Mouse (Mus musculus): ENCODE results near the gene Sort1.

Gene Sort1

DNA sequence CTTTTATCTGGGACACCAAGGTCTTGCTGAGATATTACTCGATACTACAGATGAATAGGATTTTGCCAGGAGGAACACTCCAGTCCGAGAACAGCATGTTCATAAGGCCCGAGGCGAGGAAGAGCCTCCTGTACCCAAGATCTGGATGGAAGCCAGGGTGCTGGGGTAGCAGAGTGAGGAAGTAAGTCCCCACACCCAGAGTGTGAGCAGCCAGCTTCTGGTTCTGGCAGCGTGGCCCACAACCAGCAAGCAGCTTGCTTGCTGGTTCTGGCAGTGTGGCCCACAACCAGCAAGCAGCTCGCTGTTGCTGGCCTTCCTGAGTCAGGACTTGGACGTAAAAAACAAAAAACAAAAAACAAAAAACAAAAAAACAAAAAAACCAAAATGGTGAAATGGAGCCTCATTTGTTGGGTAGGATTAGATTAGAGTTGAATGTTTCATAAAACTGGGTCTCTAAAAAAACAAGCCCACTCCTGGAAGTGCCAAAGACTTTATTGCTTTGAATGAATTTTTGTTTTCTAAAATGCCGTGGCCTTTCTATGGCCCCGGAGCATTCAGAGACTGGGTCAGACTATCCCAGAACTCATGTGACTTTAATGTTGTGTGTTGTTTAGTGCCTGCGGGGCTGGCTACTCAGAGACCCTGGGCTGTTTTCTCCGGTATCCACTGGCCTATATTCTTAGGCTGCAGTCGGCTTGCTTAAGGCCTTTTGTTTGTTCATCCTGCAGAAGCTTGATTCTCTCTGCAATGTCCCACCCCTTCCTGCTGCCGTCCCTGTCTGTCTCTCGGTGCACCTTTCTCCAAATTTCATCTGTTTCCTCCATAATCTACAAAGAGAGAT is 11.7 kb downstream of the Sort1 start:
- no peak for DNase-seq (ENCODE audit: low spot score)

DNA sequence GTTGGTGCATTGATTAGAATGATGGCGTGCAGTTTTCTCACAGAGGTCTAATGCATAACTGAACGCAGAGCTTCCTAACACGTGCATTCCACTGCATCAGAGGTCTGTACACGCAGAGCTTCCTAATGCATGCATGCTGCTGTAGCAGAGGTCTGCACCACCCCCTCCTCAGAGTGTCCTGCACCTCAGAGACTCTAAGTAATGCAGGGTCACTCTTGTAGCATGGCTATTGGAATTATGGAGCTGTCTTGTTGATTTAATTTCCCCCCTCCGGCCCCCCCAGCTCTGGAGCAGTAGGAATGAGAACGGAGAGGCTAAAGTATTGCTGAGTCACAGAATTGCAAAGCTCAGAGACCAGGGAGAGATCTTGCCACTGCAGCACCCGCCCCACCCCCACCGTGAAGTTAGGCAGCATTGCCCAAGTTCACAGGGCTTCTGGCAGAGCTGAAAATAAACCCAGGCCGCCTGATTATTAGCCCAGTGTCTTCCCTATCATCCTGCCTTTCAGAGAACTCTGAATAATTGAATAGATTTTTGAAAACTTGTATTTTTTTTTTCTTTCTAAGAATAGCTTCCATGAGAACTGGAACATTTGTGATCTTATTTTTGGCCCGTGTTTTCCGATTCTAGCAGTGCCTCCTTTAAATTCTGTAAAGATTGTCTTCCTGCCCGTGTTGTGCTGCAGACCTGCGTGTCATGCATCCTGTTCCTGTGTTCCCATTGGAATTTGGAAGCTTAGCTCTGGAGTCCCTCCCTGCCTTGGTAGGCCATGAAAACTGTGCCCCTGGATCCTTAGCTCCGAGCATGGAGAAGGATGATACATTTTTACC is 12.6 kb downstream of the Sort1 start:
- no peak for DNase-seq (ENCODE audit: low spot score)

DNA sequence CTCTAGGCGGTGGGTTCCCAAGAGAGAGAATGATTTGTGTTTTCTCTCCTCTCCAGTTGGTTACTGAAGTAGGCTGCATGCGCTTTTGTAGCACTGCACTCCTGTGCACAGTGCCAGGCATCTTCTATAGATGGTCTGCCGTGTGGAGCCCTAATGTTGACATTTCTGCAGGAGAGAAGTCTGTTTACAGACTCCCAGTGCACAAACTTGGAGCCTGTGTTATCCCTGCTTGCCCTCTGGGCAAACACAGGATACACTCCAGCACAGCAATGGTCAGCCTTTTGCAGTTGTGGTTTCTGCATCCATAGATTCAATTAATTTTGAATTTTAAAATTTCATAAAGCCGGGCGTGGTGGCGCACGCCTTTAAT is 13.2 kb downstream of the Sort1 start:
- no peak for DNase-seq (ENCODE audit: low spot score)

DNA sequence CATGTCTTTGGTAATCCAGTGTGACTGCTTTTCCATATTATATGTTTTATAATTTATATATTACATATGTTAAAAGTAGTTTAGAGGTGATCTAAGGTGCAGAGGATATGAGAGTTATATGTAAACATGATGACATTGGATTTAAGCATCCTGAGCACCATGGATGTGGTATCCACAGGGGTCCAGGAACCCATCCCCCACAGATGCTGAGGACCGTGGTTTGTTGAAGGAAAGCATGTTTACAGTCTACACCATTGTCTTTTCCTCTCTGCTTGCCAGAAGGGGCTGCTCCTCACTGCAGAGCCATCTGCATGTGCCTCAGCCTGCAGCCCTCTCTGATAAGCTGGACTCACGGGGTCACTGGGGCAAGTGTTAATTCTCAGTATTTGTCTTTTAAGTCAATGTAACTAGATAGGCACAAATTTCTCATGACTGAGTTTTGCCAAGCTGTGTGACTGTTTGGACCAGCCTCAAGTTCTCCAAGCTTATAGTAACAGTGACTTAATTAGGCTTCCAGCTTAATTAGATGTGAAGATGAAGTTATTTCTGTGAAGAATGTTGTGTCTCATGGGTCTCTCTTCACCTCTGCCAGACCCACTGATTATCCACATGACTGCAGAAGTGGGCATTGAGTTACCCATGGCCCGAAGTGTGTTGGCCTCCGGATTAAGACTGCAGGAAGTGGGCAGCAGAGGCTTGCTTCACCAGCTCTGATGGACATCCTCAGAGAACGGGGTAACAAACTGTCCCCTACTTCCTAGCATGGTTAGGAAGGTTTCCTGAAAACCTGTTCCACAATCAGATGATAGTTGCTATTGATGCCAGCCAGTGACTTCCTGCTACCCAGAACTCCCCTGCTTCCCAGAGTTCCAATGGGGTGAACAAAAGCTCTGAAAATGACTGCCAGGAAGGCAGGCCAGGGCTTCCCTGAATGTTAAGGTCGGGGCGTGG is 14.0 kb downstream of the Sort1 start:
- DNase-seq (ENCODE audit: low spot score), result no peak

DNA sequence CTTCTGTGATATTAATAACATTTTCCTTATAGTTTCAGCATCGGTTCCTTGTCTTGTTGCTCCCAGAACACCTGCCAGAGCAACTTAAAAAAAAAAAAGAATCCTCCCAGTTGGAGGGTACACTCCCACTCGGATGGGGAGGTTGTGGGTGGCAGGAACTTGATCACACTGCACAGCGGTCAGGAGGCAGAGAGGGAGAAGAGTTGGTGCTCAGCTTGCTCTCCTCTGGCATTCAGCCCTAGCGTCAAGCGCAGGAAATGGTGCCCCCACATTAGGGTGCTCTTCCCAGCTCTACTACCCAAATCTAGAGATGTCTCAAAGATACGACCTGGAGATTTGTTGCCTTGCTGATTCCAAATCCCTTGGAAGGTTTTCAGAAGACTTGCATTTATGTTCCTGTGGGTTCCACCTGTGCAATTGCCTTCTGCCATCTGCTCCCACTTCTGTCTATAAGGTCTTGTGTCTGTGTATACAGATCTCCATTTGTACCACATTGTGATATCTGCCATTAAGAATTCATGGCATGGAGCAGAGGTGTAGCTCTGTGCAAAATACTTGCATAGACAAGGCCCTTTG is 16.7 kb downstream of the Sort1 start:
- DNase-seq (ENCODE audit: low spot score), result no peak

DNA sequence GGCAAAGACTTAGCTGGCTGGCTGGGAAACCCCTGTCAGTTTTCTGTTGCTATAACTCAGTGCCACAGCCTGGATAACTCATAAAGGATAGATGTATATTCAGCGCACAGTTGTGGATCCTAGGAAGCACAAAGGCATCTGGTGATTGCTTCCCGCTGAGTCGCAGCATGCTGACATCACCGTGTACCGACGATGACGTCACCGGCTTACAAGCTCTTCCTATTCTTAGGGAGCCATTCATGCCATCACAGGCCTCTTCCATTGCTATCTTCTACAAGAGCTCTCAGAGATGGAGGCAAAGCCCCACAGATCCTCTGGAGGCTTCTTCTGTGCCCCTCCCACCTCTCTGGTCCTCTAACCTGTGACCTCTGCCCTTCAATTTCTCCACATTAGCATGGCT is 19.8 kb downstream of the Sort1 start:
- no peak for DNase-seq (ENCODE audit: low spot score)

DNA sequence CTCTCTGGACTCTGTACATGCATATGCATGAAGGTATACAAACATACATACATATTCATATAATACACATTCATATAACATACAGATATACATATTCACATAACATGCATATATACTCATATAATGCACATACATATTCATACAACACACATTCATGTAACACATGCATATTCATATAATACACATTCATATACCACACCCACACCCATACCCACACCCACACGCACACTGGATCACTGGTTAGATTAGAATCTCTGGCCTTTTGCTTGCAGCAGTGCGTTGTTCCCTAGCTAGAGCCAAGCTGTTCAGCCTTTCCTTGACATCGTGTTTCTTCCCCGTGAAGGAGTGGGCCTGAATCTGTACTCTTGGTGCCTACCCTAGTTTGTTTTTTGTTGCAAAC is 20.9 kb downstream of the Sort1 start:
- DNase-seq (ENCODE audit: low spot score), result no peak

DNA sequence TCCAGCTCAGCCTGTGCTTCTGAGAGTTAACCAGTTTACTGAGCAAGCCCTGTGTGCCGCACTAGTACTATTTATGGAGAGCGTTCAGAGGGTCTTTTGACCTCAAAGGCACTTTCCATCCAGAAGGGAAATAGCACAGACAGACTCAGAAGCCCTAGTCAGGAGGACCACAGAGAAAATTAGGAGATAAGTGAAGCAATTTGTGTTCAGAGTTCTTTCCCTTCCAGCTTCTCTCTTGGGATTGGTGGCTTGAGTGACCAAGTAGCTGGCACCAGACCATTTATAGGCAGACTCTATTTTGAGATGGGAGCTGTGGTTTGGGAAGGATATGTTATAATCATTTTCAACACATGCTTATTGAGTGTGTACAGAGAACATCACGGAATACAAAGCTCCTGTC is 22.5 kb downstream of the Sort1 start:
- DNase-seq (ENCODE audit: low spot score), result no peak

DNA sequence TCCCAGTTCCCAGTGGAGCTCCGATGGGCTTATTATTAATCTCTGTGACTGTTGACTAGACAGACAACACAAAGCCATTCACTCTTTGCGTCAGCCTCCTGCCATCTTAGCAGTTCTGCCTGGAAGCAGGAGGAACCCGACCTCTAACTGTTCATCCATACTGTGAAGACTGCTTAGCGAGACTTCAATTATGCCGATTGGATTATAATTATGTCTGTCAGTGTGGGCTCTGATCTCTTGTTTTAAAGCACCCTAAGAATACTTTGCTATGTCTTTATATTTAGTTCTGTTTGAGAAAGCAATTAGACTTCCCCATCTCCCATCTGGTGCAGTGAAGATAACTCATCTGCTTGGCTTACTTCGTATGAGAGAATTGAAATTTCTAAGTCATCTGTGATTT is 23.6 kb downstream of the Sort1 start:
- DNase-seq (ENCODE audit: low spot score), result no peak

DNA sequence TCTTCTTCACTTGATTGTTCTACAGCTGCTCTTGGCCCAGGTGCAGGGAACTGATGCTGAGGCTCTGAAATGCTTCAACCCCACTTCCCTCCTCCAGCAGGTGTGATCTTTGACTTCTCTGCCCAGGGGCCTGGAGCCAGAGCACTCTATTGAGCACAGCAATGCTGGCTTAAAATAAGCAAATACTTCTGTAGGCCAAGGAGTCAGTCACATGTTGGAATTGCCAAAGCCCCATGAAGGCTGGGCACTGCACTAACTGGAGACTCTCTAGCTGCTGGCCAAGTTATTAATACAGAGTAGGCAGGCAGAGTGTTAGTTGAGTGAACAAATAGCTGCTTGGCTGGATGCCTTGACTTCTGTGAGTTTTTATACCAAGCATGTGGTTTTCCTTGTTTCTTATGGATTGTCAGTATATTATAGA is 27.0 kb downstream of the Sort1 start:
- DNase-seq (ENCODE audit: low spot score), result no peak

DNA sequence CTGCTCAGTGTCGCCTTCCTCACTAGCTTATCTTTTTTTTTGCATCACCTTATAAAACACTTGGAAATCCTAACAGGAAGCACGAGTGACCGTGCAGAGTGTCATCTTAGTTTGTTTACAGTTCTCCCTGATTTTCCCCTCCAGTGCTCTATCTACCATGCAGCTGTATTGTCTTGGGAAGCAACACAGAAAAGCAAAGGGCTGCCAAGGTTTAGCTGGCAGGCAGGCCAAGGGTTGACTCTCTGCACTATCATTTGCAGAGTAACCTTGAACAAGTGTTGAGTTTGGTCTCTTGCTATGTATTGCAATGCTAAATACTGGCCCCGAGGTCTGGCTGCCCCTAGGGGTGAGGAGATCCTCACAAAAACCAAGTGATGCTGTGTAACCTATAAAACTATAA is 27.8 kb downstream of the Sort1 start:
- DNase-seq (ENCODE audit: low spot score), result no peak

DNA sequence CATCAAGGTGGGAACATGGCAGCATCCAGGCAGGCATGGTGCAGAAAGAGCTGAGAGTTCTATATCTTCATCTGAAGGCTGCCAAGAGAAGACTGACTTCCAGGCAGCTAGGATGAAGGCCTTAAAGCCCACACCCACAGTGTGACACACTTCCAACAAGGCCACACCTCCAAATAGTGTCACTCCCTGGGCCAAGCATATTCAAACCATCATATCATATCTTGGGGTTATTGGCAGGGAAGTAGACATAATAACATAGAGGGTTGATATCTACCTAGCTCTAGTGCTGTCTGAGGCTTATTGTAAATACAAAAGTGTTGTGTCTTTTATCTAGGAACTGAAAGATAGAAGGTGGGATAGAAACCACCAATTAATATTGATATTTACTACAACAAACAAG is 28.5 kb downstream of the Sort1 start:
- DNase-seq (ENCODE audit: low spot score), result no peak

DNA sequence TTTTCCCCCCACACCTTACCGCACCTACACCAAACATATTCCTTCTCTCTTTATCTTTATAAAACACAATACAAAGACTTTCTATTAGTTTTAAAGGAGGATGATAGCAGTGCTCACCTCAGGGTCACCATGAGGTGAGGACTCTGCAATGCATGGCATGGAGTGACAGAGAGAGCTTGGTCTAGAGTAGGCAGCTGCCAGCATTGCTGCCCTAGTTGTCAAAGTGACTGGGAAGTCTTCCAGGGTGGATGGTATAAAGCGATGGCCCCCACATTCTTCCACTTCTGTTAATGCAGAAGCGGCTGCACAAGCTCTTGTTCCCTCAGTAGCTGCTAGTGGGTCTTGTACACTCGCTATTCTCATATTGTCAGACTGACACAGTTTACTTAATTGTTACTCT is 29.3 kb downstream of the Sort1 start:
- DNase-seq (ENCODE audit: low spot score), result no peak

DNA sequence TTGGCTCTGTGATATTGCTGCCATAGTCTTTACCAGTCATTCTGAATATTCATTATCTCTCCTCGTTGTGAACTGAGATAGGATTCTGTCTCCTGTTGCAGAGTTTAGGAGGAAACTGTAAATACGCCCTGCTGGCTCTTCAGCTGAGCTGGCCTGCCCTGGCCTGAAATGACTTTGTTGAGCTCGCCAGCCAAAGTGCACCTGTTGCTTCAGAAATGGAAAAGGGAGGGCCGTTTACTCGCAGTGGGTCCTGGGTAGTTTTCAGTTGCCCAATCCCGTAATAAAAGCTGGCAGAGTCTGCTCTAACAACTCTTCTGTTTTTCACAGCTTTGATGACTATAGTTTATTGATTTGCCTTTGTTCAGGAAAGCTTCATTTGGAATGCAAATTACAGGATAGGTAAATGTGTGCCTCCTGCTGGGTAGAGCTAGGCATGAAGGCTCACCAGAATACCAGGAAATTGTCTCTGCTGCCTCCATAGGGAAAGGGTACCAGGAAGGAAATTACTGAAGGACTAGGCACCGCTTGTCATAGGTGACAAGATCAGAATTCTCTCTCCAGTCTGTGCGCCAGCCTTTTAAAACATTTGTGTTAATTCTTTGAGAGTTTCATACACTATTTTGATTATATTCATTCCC is 30.3 kb downstream of the Sort1 start:
- DNase-seq (ENCODE audit: low spot score), result no peak

DNA sequence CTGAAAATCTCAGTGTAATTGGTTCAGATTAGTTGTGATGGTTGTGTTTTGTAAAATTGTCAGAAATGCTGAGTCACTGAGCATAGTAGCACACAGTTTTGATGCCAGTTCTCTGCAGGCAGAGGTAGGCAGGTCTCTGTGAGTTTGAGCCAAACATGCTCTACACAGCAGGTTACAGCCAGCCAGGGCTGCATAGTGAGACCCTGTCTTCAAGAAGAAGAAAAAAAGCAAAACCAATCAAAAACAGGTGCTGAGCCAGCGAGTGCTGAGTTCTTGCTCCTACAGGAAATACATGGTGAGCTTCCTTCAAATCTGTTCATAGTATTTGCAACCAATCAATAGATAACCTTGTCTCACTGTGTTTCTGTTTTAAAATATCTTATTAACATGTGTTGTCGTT is 34.6 kb downstream of the Sort1 start:
- no peak for DNase-seq (ENCODE audit: low spot score)

DNA sequence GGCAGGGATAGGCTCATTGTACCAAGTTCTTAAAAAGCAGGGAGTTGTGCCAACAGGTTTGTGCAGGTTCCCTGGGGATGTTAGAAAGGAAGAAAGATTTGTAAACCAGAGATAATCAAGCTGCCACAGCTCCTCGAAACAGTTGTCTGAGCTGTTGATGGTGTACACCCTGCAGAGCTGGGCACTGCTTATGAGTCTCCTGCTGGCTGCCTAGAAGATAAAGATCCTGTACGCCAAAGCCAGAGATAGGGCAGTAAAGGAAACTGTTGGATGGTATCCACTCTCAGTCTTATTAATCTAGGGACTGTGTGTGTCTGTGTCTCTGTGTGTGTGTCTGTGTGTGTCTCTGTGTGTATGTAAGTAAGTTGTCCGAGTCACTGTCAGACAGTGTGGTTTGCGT is 37.8 kb downstream of the Sort1 start:
- no peak for DNase-seq (ENCODE audit: low spot score)

DNA sequence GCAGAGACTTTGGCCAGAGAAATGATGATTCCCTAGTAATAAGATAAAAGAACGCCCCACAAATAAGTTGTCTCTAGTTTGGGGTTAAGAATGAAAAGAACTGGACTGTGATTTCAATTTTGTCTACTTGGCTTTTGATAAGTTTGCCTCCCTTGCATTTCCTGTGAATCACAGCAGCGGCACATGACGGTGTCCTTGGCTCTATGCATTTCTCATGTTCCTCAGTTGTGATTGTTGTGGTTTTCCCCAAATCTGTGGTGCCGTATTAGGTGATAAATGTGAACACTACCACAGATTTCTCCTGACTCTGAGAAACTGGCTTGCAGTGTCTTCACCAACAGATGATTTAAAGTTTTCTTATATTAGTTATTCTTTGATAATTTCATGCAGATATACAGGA is 38.3 kb downstream of the Sort1 start:
- DNase-seq (ENCODE audit: low spot score), result no peak

DNA sequence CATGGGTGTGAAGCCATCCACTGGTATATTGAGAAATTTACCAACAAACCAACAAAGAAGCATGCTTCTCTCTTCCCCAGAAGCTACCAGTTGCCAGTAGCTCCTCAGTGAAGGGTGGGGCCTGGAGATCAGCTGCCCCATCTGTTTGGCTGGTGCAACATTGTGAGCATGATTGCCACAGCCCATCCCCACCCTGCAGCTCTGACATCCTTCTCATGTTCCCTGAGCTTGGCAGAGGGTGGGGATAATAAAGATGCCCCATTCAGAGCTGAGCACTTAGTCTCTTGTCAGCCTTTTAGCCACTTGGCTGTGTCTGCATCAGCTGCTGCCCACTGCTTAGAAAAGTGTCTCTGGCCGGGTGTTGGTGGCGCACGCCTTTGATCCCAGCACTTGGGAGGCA is 39.1 kb downstream of the Sort1 start:
- DNase-seq (ENCODE audit: low spot score), result no peak

DNA sequence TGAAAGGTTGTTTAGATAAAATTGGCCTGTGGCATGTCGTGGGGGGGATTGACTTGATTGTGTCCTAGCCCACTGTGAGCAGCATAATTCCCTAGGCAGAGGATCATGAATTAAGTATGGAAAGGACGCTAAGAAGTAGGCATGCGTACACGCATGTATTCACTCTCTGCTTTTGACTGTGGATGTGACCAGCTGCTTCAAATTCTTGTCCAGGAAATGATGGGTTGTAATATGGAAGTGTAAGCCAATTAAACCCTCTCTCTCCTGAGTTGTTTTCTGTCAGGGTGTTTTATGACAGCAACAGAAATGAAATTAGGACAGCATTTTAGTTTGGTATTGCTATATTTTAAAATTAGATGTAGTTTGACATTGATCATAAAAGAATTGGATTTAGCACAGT is 41.0 kb downstream of the Sort1 start:
- no peak for DNase-seq (ENCODE audit: low spot score)

DNA sequence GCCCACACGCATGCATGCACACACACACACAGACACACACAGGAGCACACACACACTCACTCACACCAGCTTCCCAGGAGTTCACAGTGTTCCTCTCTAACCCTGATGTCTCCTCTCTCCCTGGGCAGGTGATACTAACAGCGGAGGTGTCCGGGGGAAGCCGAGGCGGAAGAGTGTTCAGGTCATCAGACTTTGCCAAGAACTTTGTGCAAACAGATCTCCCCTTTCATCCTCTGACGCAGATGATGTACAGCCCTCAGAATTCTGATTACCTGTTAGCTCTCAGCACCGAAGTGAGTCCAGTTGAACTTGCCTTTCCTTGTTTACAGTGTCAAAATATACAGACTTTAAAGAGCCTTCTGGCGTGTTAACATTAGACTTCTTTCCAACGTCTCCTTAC is 41.6 kb downstream of the Sort1 start:
- DNase-seq (ENCODE audit: low spot score), result no peak

DNA sequence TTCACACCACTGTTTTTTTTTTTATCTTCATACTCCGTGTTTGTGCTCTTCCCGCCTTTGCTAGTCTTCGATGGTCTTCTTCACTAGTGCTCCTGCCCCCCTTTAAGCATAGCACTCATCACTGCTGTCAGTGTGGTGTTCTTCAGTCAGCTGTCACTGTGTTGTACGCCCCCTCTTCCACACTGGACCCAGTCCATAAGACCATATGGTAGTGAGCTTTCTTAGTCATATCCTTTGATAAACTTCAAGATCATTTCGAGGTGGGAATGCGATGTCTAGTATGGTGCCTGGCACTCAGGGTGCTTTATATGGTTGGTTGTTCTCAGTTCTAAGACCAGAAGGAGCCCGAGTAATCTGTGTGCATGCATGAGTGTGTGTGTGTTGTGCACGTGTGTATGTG is 43.4 kb downstream of the Sort1 start:
- DNase-seq (ENCODE audit: low spot score), result no peak

DNA sequence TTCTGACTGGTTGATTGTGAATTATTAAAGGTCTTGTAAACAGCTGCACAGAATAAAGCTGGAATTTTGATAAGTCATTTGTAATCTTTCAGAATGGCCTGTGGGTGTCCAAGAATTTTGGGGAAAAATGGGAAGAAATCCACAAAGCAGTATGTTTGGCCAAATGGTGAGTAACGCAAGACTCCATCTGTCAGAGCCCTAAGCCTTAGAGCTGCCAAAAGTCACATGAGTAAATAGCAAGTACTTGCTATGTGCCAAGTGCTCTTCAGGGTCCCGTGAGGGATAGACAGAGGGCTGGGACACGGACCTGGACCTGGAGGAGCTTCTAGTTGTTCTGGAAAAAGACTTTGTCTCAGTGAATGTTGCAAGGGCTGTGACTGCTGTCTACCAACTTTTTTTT is 44.0 kb downstream of the Sort1 start:
- peak; percentile 3 for DNase-seq (ENCODE audit: low spot score)

Measured in ovary, postnatal 14 days (tissue).